Mouse (Mus musculus): ENCODE data around the gene Zfp710. TPM values are rescaled to one million over a fixed set of nuclear protein-coding genes. Genes with fewer than 3 reads are reported as not detected.
A peak's percentile ranks its signal among the peaks of the same experiment; 100 is the strongest.
"Not testable (repeated sequence)": the region's sequence is repeated elsewhere in the genome, so short reads cannot be mapped to it uniquely, and the experiment has no call there.

The Zfp710 gene
- polyA plus RNA-seq, 1 experiment from 2014 or later = 25.7 TPM

- Histone ChIP-seq H3K4me2 (replicated peaks; ENCODE audit: low read depth, low read length) (no peak overlapping the region), H3K9ac (ENCODE audit: low read depth, low read length) (no peak overlapping the region), H3K4me1 (ENCODE audit: control insufficient read depth, insufficient read depth, low read length) (peaks cover 7% of the 10 kb centered on the region; the same call in 1 of the 2 replicates), H3K9me3 (ENCODE audit: control insufficient read depth, low read length) (no peaks in the 10 kb centered on the region), H3K27ac (ENCODE audit: low read depth, low read length) (no peak overlapping the region), H3K36me3 (ENCODE audit: control insufficient read depth, insufficient read depth, low read length) (no peaks in the 10 kb centered on the region), H3K27me3 (ENCODE audit: control insufficient read depth, insufficient read depth, low read length) (no peaks in the 10 kb centered on the region), H3K4me3 (ENCODE audit: low read length) (no peak overlapping the region)
- 91% methylated on average over 2 of the region's 2 CpGs for WGBS
- no peak for ATAC-seq (ENCODE audit: low FRiP score, low TSS enrichment)
Measured at GRCm38 (mm10) chr7:80123672-80124071, 99.1 kb downstream of the Zfp710 start.

DNA sequence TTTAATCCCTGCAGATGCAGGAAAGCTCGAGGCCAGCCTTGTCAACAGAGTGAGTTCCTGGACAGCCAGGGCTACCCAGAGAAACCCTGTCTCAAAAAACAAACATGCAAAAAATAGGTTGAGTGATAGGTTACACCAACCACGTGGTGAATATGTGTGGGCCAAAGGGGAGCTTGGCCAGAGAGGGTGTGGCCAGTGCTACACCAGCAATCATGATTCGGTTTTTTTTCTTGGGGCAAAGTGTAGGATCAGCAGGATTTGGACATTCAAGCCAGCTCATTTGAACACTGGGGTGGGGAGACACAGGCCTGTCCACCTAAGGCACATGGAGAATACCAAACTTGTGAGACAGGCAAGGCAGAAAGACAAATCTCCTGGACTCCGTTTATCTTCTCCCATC lies 104.7 kb downstream of the Zfp710 start:
- Histone ChIP-seq H3K4me3 (ENCODE audit: low read length) (no peak overlapping the region), H3K36me3 (ENCODE audit: control insufficient read depth, insufficient read depth, low read length) (no peaks in the 10 kb centered on the region), H3K27ac (ENCODE audit: low read depth, low read length) (no peak overlapping the region), H3K9me3 (ENCODE audit: control insufficient read depth, low read length) (no peaks in the 10 kb centered on the region), H3K4me2 (replicated peaks; ENCODE audit: low read depth, low read length) (no peak overlapping the region), H3K9ac (ENCODE audit: low read depth, low read length) (no peak overlapping the region), H3K4me1 (ENCODE audit: control insufficient read depth, insufficient read depth, low read length) (no peaks in the 10 kb centered on the region), H3K27me3 (ENCODE audit: control insufficient read depth, insufficient read depth, low read length) (no peaks in the 10 kb centered on the region)
- ATAC-seq (ENCODE audit: low FRiP score, low TSS enrichment) = no peak
- 62% methylated on average over 4 of the region's 4 CpGs for WGBS

DNA sequence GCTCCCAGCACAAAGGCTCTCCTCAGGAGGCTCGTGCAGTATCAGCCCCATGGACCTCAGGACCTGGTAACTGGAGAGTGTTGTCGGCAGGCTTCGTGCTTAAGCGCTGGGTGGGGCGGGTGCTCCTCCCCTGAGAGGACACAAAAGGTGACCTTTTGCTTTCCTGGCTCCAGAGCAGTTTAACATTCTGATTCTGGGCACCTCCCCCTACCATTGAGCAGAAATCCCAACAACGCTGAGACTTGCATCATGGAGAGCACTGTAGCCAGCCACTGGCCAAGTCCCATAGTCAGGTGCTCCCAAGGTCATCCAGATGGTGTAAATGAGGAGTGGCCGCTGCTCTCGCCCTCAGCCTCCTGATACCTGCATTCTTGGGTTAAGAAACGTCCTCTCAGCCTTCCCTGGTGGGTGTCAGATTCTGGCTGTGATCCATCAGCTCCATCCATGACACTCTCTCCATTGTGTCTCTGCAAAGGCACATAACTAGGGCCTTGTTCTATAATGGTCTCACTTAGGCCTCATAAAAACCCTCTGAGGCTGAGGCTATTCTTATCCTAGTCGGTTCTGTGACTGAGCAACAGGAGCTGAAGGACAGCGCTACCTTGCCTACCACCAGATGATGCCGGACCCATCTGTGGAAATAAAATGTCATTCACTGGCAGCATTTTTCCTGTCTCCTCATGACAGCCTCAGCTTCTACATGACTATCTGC lies 105.9 kb downstream of the Zfp710 start:
- no peak for ATAC-seq (ENCODE audit: low FRiP score, low TSS enrichment)
- H3K9ac ChIP-seq (ENCODE audit: low read depth, low read length) = no peak overlapping the region
- no peak overlapping the region for H3K27ac ChIP-seq (ENCODE audit: low read depth, low read length)
- no peak overlapping the region for H3K4me2 ChIP-seq (replicated peaks; ENCODE audit: low read depth, low read length)
- no peaks in the 10 kb centered on the region for H3K9me3 ChIP-seq (ENCODE audit: control insufficient read depth, low read length)
- H3K27me3 ChIP-seq (ENCODE audit: control insufficient read depth, insufficient read depth, low read length) = no peaks in the 10 kb centered on the region
- no peaks in the 10 kb centered on the region; the same call in 1 of the 2 replicates for H3K4me1 ChIP-seq (ENCODE audit: control insufficient read depth, insufficient read depth, low read length)
- 39% methylated on average over 12 of the region's 12 CpGs for WGBS
- no peak overlapping the region for H3K4me3 ChIP-seq (ENCODE audit: low read length)
- no peaks in the 10 kb centered on the region for H3K36me3 ChIP-seq (ENCODE audit: control insufficient read depth, insufficient read depth, low read length)

GRCm38 (mm10) chr7:80131315-80131714 lies 106.7 kb downstream of the Zfp710 start:
- H3K9me3 ChIP-seq (ENCODE audit: control insufficient read depth, low read length); H3K27me3 ChIP-seq (ENCODE audit: control insufficient read depth, insufficient read depth, low read length); H3K4me3 ChIP-seq (ENCODE audit: low read length); H3K9ac ChIP-seq (ENCODE audit: low read depth, low read length); H3K36me3 ChIP-seq (ENCODE audit: control insufficient read depth, insufficient read depth, low read length); H3K4me2 ChIP-seq (replicated peaks; ENCODE audit: low read depth, low read length); H3K27ac ChIP-seq (ENCODE audit: low read depth, low read length); H3K4me1 ChIP-seq (ENCODE audit: control insufficient read depth, insufficient read depth, low read length); ATAC-seq (ENCODE audit: low FRiP score, low TSS enrichment): not testable (repeated sequence)
- WGBS = 72% methylated on average over 7 of the region's 7 CpGs

DNA sequence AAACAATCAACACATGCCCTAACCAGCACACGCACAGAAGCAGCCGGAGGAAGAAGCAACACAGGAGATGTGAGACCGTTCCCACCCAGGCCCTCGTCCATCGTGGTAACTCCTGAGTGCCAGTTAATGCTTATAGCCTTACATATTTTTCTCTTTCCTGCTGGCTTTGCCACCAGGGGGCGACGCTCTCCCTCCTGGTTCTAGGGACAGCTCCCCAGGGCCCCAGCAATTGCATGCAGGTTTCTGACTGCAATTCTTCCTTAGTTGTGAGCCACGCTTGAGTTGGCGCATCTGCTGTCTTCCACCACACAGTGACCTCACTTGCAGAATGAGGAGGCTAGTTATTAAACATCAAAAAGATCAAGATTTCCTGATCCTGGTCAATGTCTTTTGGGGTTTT lies 107.9 kb downstream of the Zfp710 start:
- no peak for ATAC-seq (ENCODE audit: low FRiP score, low TSS enrichment)
- Histone ChIP-seq H3K9me3 (ENCODE audit: control insufficient read depth, low read length) (peaks cover 10% of the 10 kb centered on the region), H3K36me3 (ENCODE audit: control insufficient read depth, insufficient read depth, low read length) (no peaks in the 10 kb centered on the region), H3K4me3 (ENCODE audit: low read length) (no peak overlapping the region), H3K4me1 (ENCODE audit: control insufficient read depth, insufficient read depth, low read length) (no peaks in the 10 kb centered on the region; the same call in 1 of the 2 replicates), H3K9ac (ENCODE audit: low read depth, low read length) (no peak overlapping the region), H3K4me2 (replicated peaks; ENCODE audit: low read depth, low read length) (no peak overlapping the region), H3K27ac (ENCODE audit: low read depth, low read length) (no peak overlapping the region), H3K27me3 (ENCODE audit: control insufficient read depth, insufficient read depth, low read length) (no peaks in the 10 kb centered on the region)
- 50% methylated on average over 9 of the region's 9 CpGs for WGBS

DNA sequence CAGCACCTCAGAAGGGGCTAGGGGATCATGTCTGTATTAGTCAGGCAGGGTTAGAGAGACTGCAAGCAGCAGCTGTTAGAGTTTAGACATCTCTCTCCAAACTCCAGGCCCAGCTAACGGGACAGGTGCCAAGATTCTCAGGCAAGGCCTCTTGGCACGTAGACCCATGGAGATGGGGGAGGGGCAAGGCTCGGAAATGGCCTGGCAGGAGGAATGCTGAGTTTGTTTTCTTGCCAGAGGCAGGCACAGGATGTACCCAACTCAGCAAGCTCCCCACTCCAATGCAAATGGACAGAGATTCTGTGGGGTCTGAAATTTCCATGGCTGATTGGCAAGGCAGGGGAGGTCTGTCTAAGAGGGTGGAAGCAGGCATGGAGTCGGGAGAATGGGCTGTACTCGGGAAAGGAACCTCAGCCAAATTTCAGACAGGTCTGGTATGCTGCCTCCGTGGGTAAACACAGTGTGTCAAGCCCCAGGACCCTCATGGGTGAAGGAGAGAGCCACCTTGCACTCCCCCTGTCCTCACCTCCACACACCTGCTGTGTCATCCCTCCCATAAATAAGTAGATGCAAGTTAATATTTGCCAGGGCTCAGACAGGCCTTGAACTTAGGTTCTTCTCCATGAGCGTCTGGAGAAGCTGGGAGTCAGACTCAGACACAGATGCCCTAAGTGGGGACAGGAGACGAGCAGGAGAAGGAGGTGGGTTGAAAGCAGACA lies 110.0 kb downstream of the Zfp710 start:
- Histone ChIP-seq H3K27me3 (ENCODE audit: control insufficient read depth, insufficient read depth, low read length) (no peaks in the 10 kb centered on the region), H3K27ac (ENCODE audit: low read depth, low read length) (no peak overlapping the region), H3K36me3 (ENCODE audit: control insufficient read depth, insufficient read depth, low read length) (no peaks in the 10 kb centered on the region), H3K4me1 (ENCODE audit: control insufficient read depth, insufficient read depth, low read length) (no peaks in the 10 kb centered on the region; the same call in 1 of the 2 replicates), H3K4me2 (replicated peaks; ENCODE audit: low read depth, low read length) (no peak overlapping the region), H3K9me3 (ENCODE audit: control insufficient read depth, low read length) (peaks cover 11% of the 10 kb centered on the region), H3K4me3 (ENCODE audit: low read length) (no peak overlapping the region), H3K9ac (ENCODE audit: low read depth, low read length) (no peak overlapping the region)
- ATAC-seq (ENCODE audit: low FRiP score, low TSS enrichment) = 0 out of 2 replicates have a peak, but pooled peaks have one; percentile 35
- 39% methylated on average over 8 of the region's 8 CpGs for WGBS

DNA sequence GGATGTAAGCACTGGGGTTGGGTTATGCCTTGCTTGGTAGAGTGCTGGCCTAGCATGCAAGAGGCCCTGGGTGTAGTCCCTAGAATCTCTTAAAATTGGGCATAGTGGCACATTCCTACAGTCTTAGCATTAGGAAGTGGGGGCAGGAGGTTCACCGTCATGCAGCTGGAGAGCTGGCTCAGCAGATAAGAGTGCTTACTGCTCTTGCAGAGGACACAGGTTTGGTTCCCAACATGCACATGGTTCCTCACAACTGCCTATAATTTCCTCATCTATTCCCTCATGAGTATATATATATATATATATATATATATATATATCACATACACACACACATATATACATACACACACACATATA lies 110.5 kb downstream of the Zfp710 start:
- Histone ChIP-seq H3K4me2 (replicated peaks; ENCODE audit: low read depth, low read length) (no peak overlapping the region), H3K9me3 (ENCODE audit: control insufficient read depth, low read length) (peaks cover 11% of the 10 kb centered on the region), H3K4me1 (ENCODE audit: control insufficient read depth, insufficient read depth, low read length) (no peaks in the 10 kb centered on the region; the same call in 1 of the 2 replicates), H3K36me3 (ENCODE audit: control insufficient read depth, insufficient read depth, low read length) (no peaks in the 10 kb centered on the region), H3K9ac (ENCODE audit: low read depth, low read length) (no peak overlapping the region), H3K27ac (ENCODE audit: low read depth, low read length) (no peak overlapping the region), H3K4me3 (ENCODE audit: low read length) (no peak overlapping the region), H3K27me3 (ENCODE audit: control insufficient read depth, insufficient read depth, low read length) (no peaks in the 10 kb centered on the region)
- WGBS = 59% methylated on average over 1 of the region's 1 CpGs
- no peak for ATAC-seq (ENCODE audit: low FRiP score, low TSS enrichment)

GRCm38 (mm10) chr7:80138375-80138774 lies 113.8 kb downstream of the Zfp710 start:
- 89% methylated on average over 1 of the region's 1 CpGs for WGBS
- H3K36me3 ChIP-seq (ENCODE audit: control insufficient read depth, insufficient read depth, low read length) = no peaks in the 10 kb centered on the region

DNA sequence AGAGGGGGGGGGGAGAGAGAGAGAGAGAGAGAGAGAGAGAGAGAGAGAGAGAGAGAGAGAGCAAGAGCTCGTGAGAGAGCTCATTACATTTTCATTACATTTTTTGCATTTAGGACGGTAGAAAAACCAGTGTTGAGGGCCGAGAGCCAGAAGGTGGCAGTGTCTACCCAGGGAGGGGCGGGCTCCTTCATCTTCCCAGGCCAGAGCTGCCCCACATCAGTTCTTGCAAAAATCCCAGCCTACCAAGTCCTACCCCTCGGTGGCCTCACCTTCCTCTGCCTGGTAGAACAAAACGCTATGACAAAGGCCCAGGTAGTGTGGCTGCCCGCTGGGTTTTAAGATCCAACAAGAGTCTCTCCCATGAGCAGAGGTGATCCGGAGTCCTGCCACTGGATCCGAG lies 116.2 kb downstream of the Zfp710 start:
- Histone ChIP-seq H3K4me3 (ENCODE audit: low read length) (no peak overlapping the region), H3K9ac (ENCODE audit: low read depth, low read length) (no peak overlapping the region), H3K36me3 (ENCODE audit: control insufficient read depth, insufficient read depth, low read length) (no peaks in the 10 kb centered on the region), H3K27ac (ENCODE audit: low read depth, low read length) (no peak overlapping the region), H3K9me3 (ENCODE audit: control insufficient read depth, low read length) (peaks cover 11% of the 10 kb centered on the region), H3K4me2 (replicated peaks; ENCODE audit: low read depth, low read length) (no peak overlapping the region), H3K27me3 (ENCODE audit: control insufficient read depth, insufficient read depth, low read length) (no peaks in the 10 kb centered on the region), H3K4me1 (ENCODE audit: control insufficient read depth, insufficient read depth, low read length) (no peaks in the 10 kb centered on the region)
- WGBS = 13% methylated on average over 9 of the region's 9 CpGs
- ATAC-seq (ENCODE audit: low FRiP score, low TSS enrichment) = peak; percentile 61; the same call in 1 of the 2 replicates

More at GRCm38 (mm10) chr7:80138375-80138774, 113.8 kb downstream of the Zfp710 start:
- Histone ChIP-seq H3K4me1 (ENCODE audit: control insufficient read depth, insufficient read depth, low read length) (no peaks in the 10 kb centered on the region; the same call in 1 of the 2 replicates), H3K9ac (ENCODE audit: low read depth, low read length) (no peak overlapping the region), H3K9me3 (ENCODE audit: control insufficient read depth, low read length) (peaks cover 11% of the 10 kb centered on the region), H3K4me2 (replicated peaks; ENCODE audit: low read depth, low read length) (no peak overlapping the region), H3K27me3 (ENCODE audit: control insufficient read depth, insufficient read depth, low read length) (no peaks in the 10 kb centered on the region), H3K4me3 (ENCODE audit: low read length) (no peak overlapping the region), H3K27ac (ENCODE audit: low read depth, low read length) (no peak overlapping the region)
- no peak for ATAC-seq (ENCODE audit: low FRiP score, low TSS enrichment)
